Mouse (Mus musculus): ENCODE data around the gene Gast. TPM values are rescaled to one million over a fixed set of nuclear protein-coding genes. Genes with fewer than 3 reads are reported as not detected.
"Not testable (repeated sequence)": the region's sequence is repeated elsewhere in the genome, so short reads cannot be mapped to it uniquely, and the experiment has no call there.

The Gast gene
- polyA plus RNA-seq, 1 experiment from 2014 or later: not detected

GRCm38 (mm10) chr11:100322591-100323258, 11.5 kb upstream of the Gast start:
- Histone ChIP-seq H3K36me3 (ENCODE audit: control insufficient read depth, insufficient read depth, low read length) (peaks cover 9% of the 10 kb centered on the region), H3K9me3 (replicated peaks; ENCODE audit: control insufficient read depth, low read length) (no peaks in the 10 kb centered on the region), H3K4me1 (ENCODE audit: control insufficient read depth, insufficient read depth, low read length) (peaks cover 7% of the 10 kb centered on the region; the same call in 1 of the 2 replicates), H3K4me2 (no peak overlapping the region), H3K27ac (ENCODE audit: low read depth, low read length) (no peak overlapping the region), H3K9ac (ENCODE audit: low read depth, low read length) (no peak overlapping the region), H3K27me3 (ENCODE audit: control insufficient read depth, insufficient read depth, low read length) (no peaks in the 10 kb centered on the region), H3K4me3 (ENCODE audit: low read depth, low read length) (no peak overlapping the region)
- WGBS (ENCODE audit: insufficient replicate concordance): 60% methylated on average over 3 of the region's 3 CpGs
- ATAC-seq (replicated peaks; ENCODE audit: insufficient number of reproducible peaks, low FRiP score, low TSS enrichment): no peak

GRCm38 (mm10) chr11:100323578-100323977, 10.6 kb upstream of the Gast start:
- Histone ChIP-seq H3K27me3 (ENCODE audit: control insufficient read depth, insufficient read depth, low read length) (no peaks in the 10 kb centered on the region), H3K9ac (ENCODE audit: low read depth, low read length) (no peak overlapping the region), H3K27ac (ENCODE audit: low read depth, low read length) (no peak overlapping the region), H3K36me3 (ENCODE audit: control insufficient read depth, insufficient read depth, low read length) (peaks cover 9% of the 10 kb centered on the region), H3K4me2 (no peak overlapping the region), H3K4me3 (ENCODE audit: low read depth, low read length) (no peak overlapping the region), H3K9me3 (replicated peaks; ENCODE audit: control insufficient read depth, low read length) (no peaks in the 10 kb centered on the region), H3K4me1 (ENCODE audit: control insufficient read depth, insufficient read depth, low read length) (peaks cover 7% of the 10 kb centered on the region; the same call in 1 of the 2 replicates)
- no peak for ATAC-seq (replicated peaks; ENCODE audit: insufficient number of reproducible peaks, low FRiP score, low TSS enrichment)
- 10% methylated on average over 3 of the region's 3 CpGs for WGBS (ENCODE audit: insufficient replicate concordance)

- H3K27ac ChIP-seq (ENCODE audit: low read depth, low read length): no peak overlapping the region
- H3K4me3 ChIP-seq (ENCODE audit: low read depth, low read length): no peak overlapping the region
- WGBS (ENCODE audit: insufficient replicate concordance): 74% methylated on average over 11 of the region's 11 CpGs
- H3K4me2 ChIP-seq: no peak overlapping the region
- no peaks in the 10 kb centered on the region for H3K27me3 ChIP-seq (ENCODE audit: control insufficient read depth, insufficient read depth, low read length)
- H3K36me3 ChIP-seq (ENCODE audit: control insufficient read depth, insufficient read depth, low read length): peaks cover 9% of the 10 kb centered on the region
- ATAC-seq (replicated peaks; ENCODE audit: insufficient number of reproducible peaks, low FRiP score, low TSS enrichment): no peak
- no peak overlapping the region for H3K9ac ChIP-seq (ENCODE audit: low read depth, low read length)
- no peaks in the 10 kb centered on the region for H3K9me3 ChIP-seq (replicated peaks; ENCODE audit: control insufficient read depth, low read length)
- peaks cover 7% of the 10 kb centered on the region; the same call in 1 of the 2 replicates for H3K4me1 ChIP-seq (ENCODE audit: control insufficient read depth, insufficient read depth, low read length)
Observed at GRCm38 (mm10) chr11:100325062-100325629, 9.1 kb upstream of the Gast start.

GRCm38 (mm10) chr11:100327316-100327715, 6.9 kb upstream of the Gast start:
- H3K27me3 ChIP-seq (ENCODE audit: control insufficient read depth, insufficient read depth, low read length): no peaks in the 10 kb centered on the region
- peaks cover 7% of the 10 kb centered on the region; the same call in 1 of the 2 replicates for H3K4me1 ChIP-seq (ENCODE audit: control insufficient read depth, insufficient read depth, low read length)
- H3K9ac ChIP-seq (ENCODE audit: low read depth, low read length): no peak overlapping the region
- H3K9me3 ChIP-seq (replicated peaks; ENCODE audit: control insufficient read depth, low read length): no peaks in the 10 kb centered on the region
- no peak overlapping the region for H3K4me3 ChIP-seq (ENCODE audit: low read depth, low read length)
- H3K36me3 ChIP-seq (ENCODE audit: control insufficient read depth, insufficient read depth, low read length): no peaks in the 10 kb centered on the region
- 49% methylated on average over 11 of the region's 11 CpGs for WGBS (ENCODE audit: insufficient replicate concordance)
- H3K27ac ChIP-seq (ENCODE audit: low read depth, low read length): peak overlapping the region; percentile 50; the same call in 1 of the 2 replicates
- ATAC-seq (replicated peaks; ENCODE audit: insufficient number of reproducible peaks, low FRiP score, low TSS enrichment): no peak
- no peak overlapping the region for H3K4me2 ChIP-seq

- H3K4me1 ChIP-seq (ENCODE audit: control insufficient read depth, insufficient read depth, low read length): peaks cover 7% of the 10 kb centered on the region; the same call in 1 of the 2 replicates
- ATAC-seq (replicated peaks; ENCODE audit: insufficient number of reproducible peaks, low FRiP score, low TSS enrichment): no peak
- no peak overlapping the region for H3K9ac ChIP-seq (ENCODE audit: low read depth, low read length)
- no peaks in the 10 kb centered on the region for H3K36me3 ChIP-seq (ENCODE audit: control insufficient read depth, insufficient read depth, low read length)
- no peak overlapping the region for H3K27ac ChIP-seq (ENCODE audit: low read depth, low read length)
- H3K27me3 ChIP-seq (ENCODE audit: control insufficient read depth, insufficient read depth, low read length): no peaks in the 10 kb centered on the region
- H3K4me2 ChIP-seq: no peak overlapping the region
- WGBS (ENCODE audit: insufficient replicate concordance): 73% methylated on average over 6 of the region's 6 CpGs
- no peaks in the 10 kb centered on the region for H3K9me3 ChIP-seq (replicated peaks; ENCODE audit: control insufficient read depth, low read length)
- no peak overlapping the region for H3K4me3 ChIP-seq (ENCODE audit: low read depth, low read length)
Observed at GRCm38 (mm10) chr11:100327761-100328160, 6.4 kb upstream of the Gast start.

GRCm38 (mm10) chr11:100330235-100330634, 4.0 kb upstream of the Gast start:
- peaks cover 7% of the 10 kb centered on the region; the same call in 1 of the 2 replicates for H3K4me1 ChIP-seq (ENCODE audit: control insufficient read depth, insufficient read depth, low read length)
- H3K9ac ChIP-seq (ENCODE audit: low read depth, low read length): no peak overlapping the region
- H3K4me2 ChIP-seq: no peak overlapping the region
- ATAC-seq (replicated peaks; ENCODE audit: insufficient number of reproducible peaks, low FRiP score, low TSS enrichment): no peak
- H3K4me3 ChIP-seq (ENCODE audit: low read depth, low read length): no peak overlapping the region
- 60% methylated on average over 16 of the region's 16 CpGs for WGBS (ENCODE audit: insufficient replicate concordance)
- no peaks in the 10 kb centered on the region for H3K9me3 ChIP-seq (replicated peaks; ENCODE audit: control insufficient read depth, low read length)
- H3K27ac ChIP-seq (ENCODE audit: low read depth, low read length): no peak overlapping the region
- no peaks in the 10 kb centered on the region for H3K27me3 ChIP-seq (ENCODE audit: control insufficient read depth, insufficient read depth, low read length)
- no peaks in the 10 kb centered on the region for H3K36me3 ChIP-seq (ENCODE audit: control insufficient read depth, insufficient read depth, low read length)

GRCm38 (mm10) chr11:100330816-100331375, 3.3 kb upstream of the Gast start:
- WGBS (ENCODE audit: insufficient replicate concordance): 60% methylated on average over 8 of the region's 8 CpGs
- not testable (repeated sequence) for H3K9ac ChIP-seq (ENCODE audit: low read depth, low read length)

GRCm38 (mm10) chr11:100332766-100333515, 1.3 kb upstream of the Gast start:
- no peak overlapping the region for H3K27ac ChIP-seq (ENCODE audit: low read depth, low read length)
- ATAC-seq (replicated peaks; ENCODE audit: insufficient number of reproducible peaks, low FRiP score, low TSS enrichment): no peak
- no peak overlapping the region for H3K9ac ChIP-seq (ENCODE audit: low read depth, low read length)
- WGBS (ENCODE audit: insufficient replicate concordance): 68% methylated on average over 9 of the region's 9 CpGs
- H3K9me3 ChIP-seq (replicated peaks; ENCODE audit: control insufficient read depth, low read length): no peaks in the 10 kb centered on the region
- H3K4me2 ChIP-seq: no peak overlapping the region
- peaks cover 4% of the 10 kb centered on the region; the same call in 1 of the 2 replicates for H3K4me1 ChIP-seq (ENCODE audit: control insufficient read depth, insufficient read depth, low read length)
- no peaks in the 10 kb centered on the region for H3K27me3 ChIP-seq (ENCODE audit: control insufficient read depth, insufficient read depth, low read length)
- no peaks in the 10 kb centered on the region for H3K36me3 ChIP-seq (ENCODE audit: control insufficient read depth, insufficient read depth, low read length)
- H3K4me3 ChIP-seq (ENCODE audit: low read depth, low read length): no peak overlapping the region

More at GRCm38 (mm10) chr11:100330816-100331375, 3.3 kb upstream of the Gast start:
- not testable (repeated sequence) for ATAC-seq (replicated peaks; ENCODE audit: insufficient number of reproducible peaks, low FRiP score, low TSS enrichment); H3K4me2 ChIP-seq; H3K4me3 ChIP-seq (ENCODE audit: low read depth, low read length); H3K27me3 ChIP-seq (ENCODE audit: control insufficient read depth, insufficient read depth, low read length); H3K4me1 ChIP-seq (ENCODE audit: control insufficient read depth, insufficient read depth, low read length); H3K27ac ChIP-seq (ENCODE audit: low read depth, low read length); H3K36me3 ChIP-seq (ENCODE audit: control insufficient read depth, insufficient read depth, low read length); H3K9me3 ChIP-seq (replicated peaks; ENCODE audit: control insufficient read depth, low read length)

Measured in heart, embryonic 11.5 days (tissue).